Mouse (Mus musculus) CH12.LX (cell line): Measurements from ENCODE around the gene Gng2. TPM values are rescaled to one million over a fixed set of nuclear protein-coding genes. Genes with fewer than 3 reads are reported as not detected.
A peak's percentile ranks its signal among the peaks of the same experiment; 100 is the strongest.

Experiments
- DNase-seq: peaks from one replicate; pipeline ENCODE4 v3.0.0-alpha.2; 2013; ENCODE audit errors: extremely low read depth
- H3K27ac ChIP-seq: 2 replicates; pipeline ENCODE4 v1.5.1; 2012; ENCODE audit warnings: low read depth, mild to moderate bottlenecking, control low read depth, moderate library complexity; ENCODE audit not compliant: insufficient read depth
- H3K27me3 ChIP-seq: replicated peaks from 2 replicates; pipeline ENCODE3; 2012; ENCODE audit warnings: inconsistent platforms
- H3K36me3 ChIP-seq, 2 experiments: replicated peaks in 1 of 2; 2 replicates each; pipeline versions ENCODE3 to v1.6.1; 2012; ENCODE audit warnings: inconsistent platforms in 1 of 2, low read length in 1 of 2, mild to moderate bottlenecking in 1 of 2, mixed read lengths in 1 of 2, moderate library complexity in 1 of 2; ENCODE audit not compliant: control insufficient read depth in 1 of 2, insufficient read depth in 1 of 2
- H3K4me1 ChIP-seq, 2 experiments: 2 replicates each; pipeline ENCODE4 v1.6.1; 2012; ENCODE audit warnings: inconsistent platforms in 1 of 2, moderate library complexity in 1 of 2; ENCODE audit not compliant: insufficient read depth in 2 of 2, control insufficient read depth in 1 of 2
- H3K4me2 ChIP-seq: 2 replicates; pipeline ENCODE4 v1.6.1; 2012; ENCODE audit warnings: low read depth, mild to moderate bottlenecking, control low read depth; ENCODE audit not compliant: poor library complexity, insufficient read depth, severe bottlenecking
- H3K4me3 ChIP-seq, 3 experiments: fragments of 150-350 bp in 1 of 3; sonication (generic) in 1 of 3; replicated peaks in 1 of 3; 2 replicates each; pipeline versions ENCODE3 to v1.5.1; 2011 to 2012; ENCODE audit warnings: low read depth in 2 of 3, low read length in 2 of 3, mild to moderate bottlenecking in 2 of 3, moderate library complexity in 2 of 3, control low read depth in 1 of 3, improper control_type of control experiment in 1 of 3, inconsistent platforms in 1 of 3, mixed read lengths in 1 of 3; ENCODE audit not compliant: poor library complexity in 1 of 3
- H3K79me2 ChIP-seq: replicated peaks from 2 replicates; pipeline ENCODE4 v1.6.1; 2012; ENCODE audit warnings: mild to moderate bottlenecking, moderate library complexity; ENCODE audit not compliant: control insufficient read depth, poor library complexity, insufficient read depth, severe bottlenecking; ENCODE audit errors: extremely low read depth
- H3K9ac ChIP-seq: 2 replicates; pipeline ENCODE4 v1.6.1; 2012; ENCODE audit warnings: low read depth, mild to moderate bottlenecking, control low read depth, moderate library complexity; ENCODE audit not compliant: insufficient read depth
- H3K9me3 ChIP-seq: replicated peaks from 2 replicates; pipeline ENCODE3; 2012; ENCODE audit warnings: low read length, inconsistent platforms, mixed read lengths
- BHLHE40 ChIP-seq: IDR thresholded peaks from 2 replicates; pipeline ENCODE4 v1.6.1; 2011; ENCODE audit warnings: mild to moderate bottlenecking, low read depth, low read length, improper control_type of control experiment
- CHD2 ChIP-seq: IDR thresholded peaks from 2 replicates; pipeline ENCODE4 v1.6.1; 2011; ENCODE audit warnings: low read length, improper control_type of control experiment
- CTCF ChIP-seq, 2 experiments: IDR thresholded peaks in 1 of 2; conservative IDR thresholded peaks in 1 of 2; 2 replicates each; pipeline ENCODE4 v1.5.1; 2011 to 2012; ENCODE audit warnings: low read depth in 2 of 2, low read length in 2 of 2, improper control_type of control experiment in 1 of 2, inconsistent platforms in 1 of 2, mild to moderate bottlenecking in 1 of 2, moderate library complexity in 1 of 2
- E2F4 ChIP-seq: IDR thresholded peaks from 2 replicates; pipeline ENCODE4 v1.6.1; 2011; ENCODE audit warnings: low read depth, low read length, improper control_type of control experiment; ENCODE audit not compliant: insufficient replicate concordance
- EP300 ChIP-seq: IDR thresholded peaks from 2 replicates; pipeline ENCODE4 v1.6.1; 2011; ENCODE audit warnings: low read length, improper control_type of control experiment
- GABPA ChIP-seq: IDR thresholded peaks from 2 replicates; pipeline ENCODE4 v1.6.1; 2012; ENCODE audit warnings: low read depth, low read length, improper control_type of control experiment, inconsistent platforms; ENCODE audit not compliant: insufficient replicate concordance
- HCFC1 ChIP-seq: IDR thresholded peaks from 2 replicates; pipeline ENCODE4 v1.6.1; 2012; ENCODE audit warnings: low read depth, mild to moderate bottlenecking, inconsistent platforms, low read length, improper control_type of control experiment
- IRF4 ChIP-seq: IDR thresholded peaks from 2 replicates; pipeline ENCODE4 v1.6.1; 2014; ENCODE audit warnings: low read depth, mild to moderate bottlenecking, inconsistent platforms, low read length, improper control_type of control experiment
- JUN ChIP-seq: IDR thresholded peaks from 2 replicates; pipeline ENCODE4 v1.6.1; 2011; ENCODE audit warnings: low read depth, mild to moderate bottlenecking, low read length, improper control_type of control experiment, moderate library complexity; ENCODE audit not compliant: insufficient read depth
- KAT2A ChIP-seq: IDR thresholded peaks from 2 replicates; pipeline ENCODE4 v1.6.1; 2012; ENCODE audit warnings: low read length, improper control_type of control experiment, inconsistent platforms; ENCODE audit not compliant: insufficient replicate concordance
- MAFK ChIP-seq: IDR thresholded peaks from 2 replicates; pipeline ENCODE4 v1.6.1; 2011; ENCODE audit warnings: low read length, improper control_type of control experiment; ENCODE audit not compliant: insufficient replicate concordance
- MAX ChIP-seq: IDR thresholded peaks from 2 replicates; pipeline ENCODE4 v1.6.1; 2011; ENCODE audit warnings: low read length, improper control_type of control experiment
- MEF2A ChIP-seq: IDR thresholded peaks from 2 replicates; pipeline ENCODE4 v1.6.1; 2014; ENCODE audit warnings: low read depth, mild to moderate bottlenecking, inconsistent platforms, low read length, improper control_type of control experiment, borderline replicate concordance
- MXI1 ChIP-seq: IDR thresholded peaks from 2 replicates; pipeline ENCODE4 v1.6.1; 2011; ENCODE audit warnings: mild to moderate bottlenecking, low read depth, low read length, improper control_type of control experiment
- MYC ChIP-seq: IDR thresholded peaks from 2 replicates; pipeline ENCODE4 v1.6.1; 2011; ENCODE audit warnings: low read depth, mild to moderate bottlenecking, improper control_type of control experiment, low read length
- NELFE ChIP-seq: IDR thresholded peaks from 2 replicates; pipeline ENCODE4 v1.6.1; 2011; ENCODE audit warnings: low read depth, low read length, improper control_type of control experiment
- NRF1 ChIP-seq: IDR thresholded peaks from 2 replicates; pipeline ENCODE4 v1.6.1; 2014; ENCODE audit warnings: low read depth, mild to moderate bottlenecking, inconsistent platforms, low read length, improper control_type of control experiment, moderate library complexity
- PAX5 ChIP-seq: IDR thresholded peaks from 2 replicates; pipeline ENCODE4 v1.6.1; 2012; ENCODE audit warnings: low read length, inconsistent platforms, mixed read lengths
- POLR2A ChIP-seq: IDR thresholded peaks from 2 replicates; pipeline ENCODE4 v1.6.1; 2011; ENCODE audit warnings: low read depth, mild to moderate bottlenecking, improper control_type of control experiment, low read length
- POLR2AphosphoS2 ChIP-seq: IDR thresholded peaks from 2 replicates; pipeline ENCODE4 v1.6.1; 2011; ENCODE audit warnings: low read depth, low read length, improper control_type of control experiment
- RCOR1 ChIP-seq: conservative IDR thresholded peaks from 2 replicates; pipeline ENCODE4 v1.6.1; 2012; ENCODE audit warnings: low read depth, mild to moderate bottlenecking, inconsistent platforms, low read length, improper control_type of control experiment
- SIN3A ChIP-seq: IDR thresholded peaks from 2 replicates; pipeline ENCODE4 v1.6.1; 2012; ENCODE audit warnings: low read length, improper control_type of control experiment, inconsistent platforms
- SMC3 ChIP-seq: IDR thresholded peaks from 2 replicates; pipeline ENCODE4 v1.6.1; 2011; ENCODE audit warnings: low read depth, low read length, improper control_type of control experiment
- TBP ChIP-seq: conservative IDR thresholded peaks from 2 replicates; pipeline ENCODE4 v1.6.1; 2011; ENCODE audit warnings: low read depth, low read length, improper control_type of control experiment
- TCF12 ChIP-seq: IDR thresholded peaks from 2 replicates; pipeline ENCODE4 v1.6.1; 2014; ENCODE audit warnings: low read depth, mild to moderate bottlenecking, inconsistent platforms, low read length, improper control_type of control experiment
- UBTF ChIP-seq: IDR thresholded peaks from 2 replicates; pipeline ENCODE4 v1.6.1; 2012; ENCODE audit warnings: low read depth, mild to moderate bottlenecking, inconsistent platforms, low read length, improper control_type of control experiment, moderate library complexity
- USF1 ChIP-seq: IDR thresholded peaks from 2 replicates; pipeline ENCODE4 v1.6.1; 2014; ENCODE audit warnings: low read depth, mild to moderate bottlenecking, inconsistent platforms, low read length, improper control_type of control experiment
- USF2 ChIP-seq: conservative IDR thresholded peaks from 2 replicates; pipeline ENCODE4 v1.6.1; 2011; ENCODE audit warnings: low read depth, low read length, improper control_type of control experiment
- ZKSCAN1 ChIP-seq: IDR thresholded peaks from 2 replicates; pipeline ENCODE4 v1.6.1; 2012; ENCODE audit warnings: low read depth, inconsistent platforms, low read length, improper control_type of control experiment, borderline replicate concordance
- ZMIZ1 ChIP-seq: IDR thresholded peaks from 2 replicates; pipeline ENCODE4 v1.6.1; 2012; ENCODE audit warnings: low read depth, mild to moderate bottlenecking, inconsistent platforms, low read length, improper control_type of control experiment
- ZNF384 ChIP-seq: IDR thresholded peaks from 2 replicates; pipeline ENCODE4 v1.6.1; 2012; ENCODE audit warnings: low read depth, low read length, improper control_type of control experiment, inconsistent platforms
- dilution Hi-C: fragments of 300-500 bp; cut with MboI; formaldehyde crosslinking; loops from 2 replicates; pipeline ENCODE4 v1.14.3; 2020; ENCODE audit warnings: low sequenced_read_pairs; ENCODE audit not compliant: extremely low pct_unique_long_range_greater_than_20kb, extremely low pct_ligation_motif_present
- in situ Hi-C: fragments of 300-500 bp; cut with MboI; formaldehyde crosslinking; loops from 3 replicates; pipeline ENCODE4 v1.14.3; 2019; ENCODE audit warnings: low sequenced_read_pairs, low pct_ligation_motif_present, low pct_unique_long_range_greater_than_20kb, mixed read lengths
- polyA plus RNA-seq: library from polyadenylated mRNA; unstranded; fragments of >175 nt; gene quantifications from 2 replicates; pipeline ENCODE4 v1.2.1, GENCODE M21; 2012; ENCODE audit warnings: low read depth; ENCODE audit not compliant: insufficient read length
- total RNA-seq, 2 experiments: library from RNA; depleted of rRNA; stranded (reverse); fragments of 300-350 nt in 1 of 2; fragments of >200 nt in 1 of 2; gene quantifications; 2 replicates each; pipeline ENCODE4 v1.2.3; 2012 to 2014

Gene Gng2
- total and polyA plus RNA-seq, 3 experiments = 52.1 to 67.7 (median 63.4) TPM

- TF ChIP-seq RCOR1 = no peak
- 0 out of 2 replicates have a peak, but pooled peaks have one; percentile 64 for TF ChIP-seq TBP
- no peak for TF ChIP-seq MAX
- peak; percentile 83 for TF ChIP-seq BHLHE40
- no peak; the same call in 1 of the 2 replicates for TF ChIP-seq ZMIZ1
- TF ChIP-seq MYC = peak; percentile 48; the same call in 1 of the 2 replicates
- TF ChIP-seq CTCF (conservative IDR thresholded peaks at IDR 0.05 in 1 of 2, IDR thresholded peaks at IDR 0.05 in 1 of 2; ENCODE audit: low read depth in 2 of 2, low read length in 2 of 2) = no peak
- 0 out of 2 replicates have a peak, but pooled peaks have one; percentile 12 for TF ChIP-seq MAFK
- no peak for TF ChIP-seq UBTF
- TF ChIP-seq IRF4 = peak; percentile 43; the same call in 1 of the 2 replicates
- TF ChIP-seq EP300 = peak; percentile 77
- peak; percentile 56; the same call in 1 of the 2 replicates for TF ChIP-seq NELFE
- TF ChIP-seq ZKSCAN1 = no peak
- TF ChIP-seq PAX5 = no peak
- no peak for TF ChIP-seq SMC3
- no peak for TF ChIP-seq POLR2AphosphoS2
- no peak for TF ChIP-seq JUN
- TF ChIP-seq, all 38 proteins: peak for 12
Observed at GRCm38 (mm10) chr14:19985107-19985911, 7.9 kb upstream of the Gng2 start (continued).

DNA sequence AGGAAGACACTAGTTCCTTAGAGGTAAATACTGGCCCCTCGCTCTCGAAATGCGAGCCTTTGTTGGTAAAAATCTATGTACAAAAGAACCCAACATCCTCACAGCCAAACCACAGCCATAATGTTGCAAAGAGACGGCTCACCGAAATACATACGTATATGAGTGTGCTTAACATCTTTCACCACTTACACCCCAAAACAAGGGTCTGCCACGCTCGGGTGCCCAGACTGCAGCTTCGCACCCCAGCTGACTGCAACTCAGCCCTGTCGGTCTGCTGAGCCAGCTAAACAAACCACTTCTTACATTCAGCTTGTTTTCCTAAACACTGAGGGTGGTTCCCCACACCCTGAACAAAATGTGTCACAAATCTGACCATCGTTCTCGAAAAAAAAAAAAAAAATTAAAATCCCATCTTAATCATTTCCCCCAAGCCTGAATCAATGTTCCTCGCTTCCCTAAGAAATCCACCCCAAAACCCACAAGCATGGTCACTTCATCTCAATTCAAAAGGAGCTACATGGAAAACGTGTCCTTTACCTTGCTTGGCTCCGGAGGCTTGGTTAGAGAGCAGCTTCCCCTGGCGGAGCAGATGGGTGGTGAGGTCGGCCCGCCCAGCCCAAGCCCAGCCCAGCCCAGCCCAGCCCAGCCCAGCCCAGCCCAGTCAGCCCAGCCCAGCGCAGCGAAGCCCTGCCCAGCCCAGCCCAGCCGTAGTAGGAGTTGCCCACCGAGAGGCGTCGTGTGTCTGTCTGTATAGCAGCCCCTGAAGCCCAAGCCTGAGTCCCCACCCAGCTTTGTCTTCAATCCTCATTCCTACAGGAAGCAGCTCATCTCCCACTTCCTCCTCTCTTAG lies 781 bp downstream of the Gng2 start:
- dilution Hi-C loops (no loop called here), in situ Hi-C loops (loop anchor here (10.0 kb wide), 1 partner anchor 88 kb away; no protein-coding TSS in a partner anchor)
- peaks cover 29% of the 10 kb centered on the region for H3K79me2 ChIP-seq
- peaks cover 15 to 37% of the 10 kb centered on the region in 2 experiments for H3K4me1 ChIP-seq
- H3K27me3 ChIP-seq = no peaks in the 10 kb centered on the region
- peak overlapping the region; percentile 66 to 97 (median 91) for H3K4me3 ChIP-seq
- DNase-seq = peak; percentile 69
- H3K4me2 ChIP-seq = peak overlapping the region; percentile 96
- peak overlapping the region; percentile 96 for H3K9ac ChIP-seq
- no peaks in the 10 kb centered on the region for H3K9me3 ChIP-seq
- peak overlapping the region; percentile 60; the same call in 1 of the 2 replicates for H3K27ac ChIP-seq
- peaks cover 0 to 4% of the 10 kb centered on the region in 2 experiments for H3K36me3 ChIP-seq
- TF ChIP-seq IRF4 (peak; percentile 11; the same call in 1 of the 2 replicates), MEF2A (no peak), MXI1 (peak; percentile 89), ZKSCAN1 (no peak), ZNF384 (peak; percentile 70; the same call in 1 of the 2 replicates), NRF1 (no peak), USF2 (no peak), CHD2 (peak; percentile 28; the same call in 1 of the 2 replicates), SMC3 (peak; percentile 37; the same call in 1 of the 2 replicates), SIN3A (peak; percentile 86), UBTF (0 out of 2 replicates have a peak, but pooled peaks have one; percentile 59), EP300 (peak; percentile 42; the same call in 1 of the 2 replicates), MYC (0 out of 2 replicates have a peak, but pooled peaks have one; percentile 74), USF1 (no peak), PAX5 (no peak), MAX (no peak), JUN (no peak), HCFC1 (no peak), RCOR1 (no peak), TBP (0 out of 2 replicates have a peak, but pooled peaks have one; percentile 36), KAT2A (no peak), GABPA (no peak), MAFK (peak; percentile 80; the same call in 1 of the 2 replicates), TCF12 (peak; percentile 4; the same call in 1 of the 2 replicates), POLR2A (peak; percentile 76), E2F4 (no peak)
